Mouse (Mus musculus): ENCODE measurements around the gene Ltbp1. TPM values are rescaled to one million over a fixed set of nuclear protein-coding genes. Genes with fewer than 3 reads are reported as not detected.

Ltbp1 gene
- polyA plus RNA-seq, 1 experiment from 2014 or later, result 2.5 TPM

DNA sequence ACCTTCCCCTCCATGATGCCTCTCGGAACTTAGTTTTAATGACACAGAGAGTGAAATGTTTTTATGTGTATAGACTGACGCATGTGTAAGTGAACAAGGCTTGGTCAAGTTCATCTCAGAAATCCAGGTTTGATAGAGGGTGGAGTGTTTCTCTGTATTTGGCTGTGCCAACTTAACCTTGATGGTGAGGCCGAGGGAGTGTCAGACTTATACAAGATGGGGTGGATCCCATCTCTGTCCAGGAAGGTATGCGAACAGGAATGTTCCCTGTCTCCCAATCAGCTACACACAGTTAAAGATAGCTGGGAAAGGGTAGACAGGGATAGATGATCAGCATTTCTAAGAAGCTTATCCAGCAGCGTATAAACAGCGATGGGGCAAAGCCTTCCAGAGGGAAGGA, 153.0 kb downstream of the Ltbp1 start:
- no peaks in the 10 kb centered on the region for H3K36me3 ChIP-seq (ENCODE audit: control insufficient read depth, insufficient read depth, low read length)
- ATAC-seq (ENCODE audit: low FRiP score, low TSS enrichment) (no peak), DNase-seq (no peak)
- H3K4me1 ChIP-seq (ENCODE audit: control insufficient read depth, insufficient read depth, low read length), result no peaks in the 10 kb centered on the region
- H3K27ac ChIP-seq (replicated peaks; ENCODE audit: low read depth, low read length), result no peak overlapping the region
- H3K9me3 ChIP-seq (ENCODE audit: control insufficient read depth, low read length), result no peaks in the 10 kb centered on the region
- H3K4me3 ChIP-seq (replicated peaks; ENCODE audit: low read depth, low read length), result no peak overlapping the region
- WGBS, result 75% methylated on average over 6 of the region's 6 CpGs
- H3K9ac ChIP-seq (replicated peaks; ENCODE audit: low read length), result no peak overlapping the region
- H3K27me3 ChIP-seq (ENCODE audit: control insufficient read depth, insufficient read depth, low read length), result no peaks in the 10 kb centered on the region
- H3K4me2 ChIP-seq (ENCODE audit: low read length), result no peak overlapping the region

DNA sequence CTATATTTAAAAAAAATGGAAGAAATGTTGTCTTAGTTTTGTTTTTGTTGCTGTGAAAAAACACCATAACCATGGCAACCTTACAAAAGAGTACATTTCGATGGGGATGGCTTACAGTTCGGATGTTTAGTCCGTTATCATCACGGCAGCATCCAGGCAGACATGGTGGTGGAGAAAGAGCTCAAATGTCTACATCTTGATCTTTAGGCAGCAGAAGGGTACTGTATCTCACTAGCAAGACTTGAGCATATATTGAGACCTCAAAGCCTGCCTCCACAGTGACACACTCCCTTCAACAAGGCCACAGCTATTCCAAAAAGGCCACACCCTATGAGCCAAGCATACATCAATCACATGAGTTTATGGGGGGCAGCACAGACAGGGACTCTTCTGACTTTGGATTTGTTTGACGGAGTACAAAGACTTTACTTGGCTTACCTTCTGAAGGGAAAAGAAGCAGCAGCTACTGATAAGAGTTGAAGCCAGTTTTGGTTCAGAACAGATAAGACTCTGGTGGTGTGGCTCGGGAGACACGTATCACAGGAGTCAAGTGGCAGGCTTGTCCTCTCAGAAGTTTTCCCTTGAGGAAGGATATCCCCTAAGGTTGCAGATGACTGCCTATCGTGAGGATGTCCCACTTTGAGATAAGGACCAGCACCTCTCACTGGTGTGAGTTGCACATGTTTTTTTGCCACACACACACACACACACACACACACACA, 153.9 kb downstream of the Ltbp1 start:
- Histone ChIP-seq H3K4me1 (ENCODE audit: control insufficient read depth, insufficient read depth, low read length) (no peaks in the 10 kb centered on the region), H3K4me3 (replicated peaks; ENCODE audit: low read depth, low read length) (no peak overlapping the region), H3K36me3 (ENCODE audit: control insufficient read depth, insufficient read depth, low read length) (no peaks in the 10 kb centered on the region), H3K9me3 (ENCODE audit: control insufficient read depth, low read length) (no peaks in the 10 kb centered on the region), H3K27ac (replicated peaks; ENCODE audit: low read depth, low read length) (no peak overlapping the region), H3K27me3 (ENCODE audit: control insufficient read depth, insufficient read depth, low read length) (no peaks in the 10 kb centered on the region), H3K4me2 (ENCODE audit: low read length) (no peak overlapping the region), H3K9ac (replicated peaks; ENCODE audit: low read length) (no peak overlapping the region)
- ATAC-seq (ENCODE audit: low FRiP score, low TSS enrichment) (no peak), DNase-seq (no peak)
- WGBS, result 94% methylated on average over 8 of the region's 8 CpGs

DNA sequence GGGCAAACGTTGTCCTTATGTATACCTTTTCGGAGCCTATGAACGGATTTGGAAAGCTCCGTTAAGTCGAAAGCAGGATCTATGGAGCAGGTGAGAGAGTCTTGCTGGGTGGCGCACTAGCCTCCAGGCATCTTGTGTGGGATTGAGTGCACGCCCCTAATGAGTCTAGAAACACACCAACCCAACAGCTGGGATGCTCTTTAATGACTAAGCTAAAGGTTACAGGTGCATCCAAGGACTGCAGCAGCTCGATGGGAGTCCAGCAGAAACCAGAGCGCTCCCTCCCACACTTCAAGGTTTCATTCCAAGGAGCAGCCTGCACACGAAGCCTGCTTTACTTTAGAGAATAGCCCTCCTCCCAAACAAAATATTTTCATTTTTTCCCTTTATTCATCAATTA, 155.7 kb downstream of the Ltbp1 start:
- Histone ChIP-seq H3K4me1 (ENCODE audit: control insufficient read depth, insufficient read depth, low read length) (no peaks in the 10 kb centered on the region), H3K4me3 (replicated peaks; ENCODE audit: low read depth, low read length) (no peak overlapping the region), H3K9ac (replicated peaks; ENCODE audit: low read length) (no peak overlapping the region), H3K4me2 (ENCODE audit: low read length) (no peak overlapping the region), H3K36me3 (ENCODE audit: control insufficient read depth, insufficient read depth, low read length) (no peaks in the 10 kb centered on the region), H3K27me3 (ENCODE audit: control insufficient read depth, insufficient read depth, low read length) (no peaks in the 10 kb centered on the region), H3K9me3 (ENCODE audit: control insufficient read depth, low read length) (no peaks in the 10 kb centered on the region), H3K27ac (replicated peaks; ENCODE audit: low read depth, low read length) (no peak overlapping the region)
- DNase-seq, result no peak
- no peak for ATAC-seq (ENCODE audit: low FRiP score, low TSS enrichment)
- 91% methylated on average over 10 of the region's 10 CpGs for WGBS

DNA sequence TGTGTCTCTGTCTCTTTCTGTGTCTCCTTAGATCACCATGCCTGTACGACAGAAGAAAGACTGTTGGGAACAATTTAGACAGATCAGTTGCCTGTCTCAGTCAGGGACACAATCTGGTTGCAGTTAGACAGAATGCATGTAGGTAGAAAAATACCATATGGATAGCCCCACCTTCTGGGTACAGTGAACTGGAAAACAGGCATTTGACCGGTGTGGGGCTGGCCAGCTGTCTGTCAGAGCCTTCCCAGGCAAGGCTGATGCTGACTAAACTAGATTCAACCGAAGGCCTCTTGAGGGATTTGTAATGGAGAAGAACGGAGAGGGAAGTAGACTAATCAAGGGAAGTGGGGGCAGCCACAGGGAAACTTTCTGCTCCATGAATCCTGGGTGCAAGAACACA, 156.6 kb downstream of the Ltbp1 start:
- WGBS, result 90% methylated on average over 4 of the region's 4 CpGs
- DNase-seq, result no peak

DNA sequence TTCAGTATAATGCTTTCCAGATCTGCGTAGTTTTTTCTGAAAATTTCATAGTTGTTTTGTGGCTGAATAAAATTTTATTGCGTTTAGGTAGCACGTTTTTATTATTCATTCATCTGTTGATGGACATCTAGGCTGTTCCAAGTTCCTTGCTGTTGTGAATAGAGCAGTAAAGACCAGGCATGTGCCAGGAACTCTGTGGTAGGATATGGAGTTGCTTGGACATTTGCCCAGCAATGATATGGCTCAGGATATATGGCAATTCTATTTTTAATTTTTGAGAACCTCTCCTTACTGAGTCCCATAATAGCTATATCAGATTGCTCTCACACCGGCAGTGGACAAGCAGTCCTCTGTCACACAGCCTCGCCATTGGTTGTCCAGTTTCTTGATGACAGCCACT, 159.2 kb downstream of the Ltbp1 start:
- H3K4me3 ChIP-seq (replicated peaks; ENCODE audit: low read depth, low read length), result no peak overlapping the region
- H3K9ac ChIP-seq (replicated peaks; ENCODE audit: low read length), result no peak overlapping the region
- no peak overlapping the region for H3K27ac ChIP-seq (replicated peaks; ENCODE audit: low read depth, low read length)
- WGBS, result 92% methylated on average over 5 of the region's 5 CpGs
- H3K4me2 ChIP-seq (ENCODE audit: low read length), result no peak overlapping the region
- no peaks in the 10 kb centered on the region for H3K36me3 ChIP-seq (ENCODE audit: control insufficient read depth, insufficient read depth, low read length)
- no peaks in the 10 kb centered on the region for H3K27me3 ChIP-seq (ENCODE audit: control insufficient read depth, insufficient read depth, low read length)
- no peak for DNase-seq
- ATAC-seq (ENCODE audit: low FRiP score, low TSS enrichment), result no peak
- no peaks in the 10 kb centered on the region for H3K9me3 ChIP-seq (ENCODE audit: control insufficient read depth, low read length)
- H3K4me1 ChIP-seq (ENCODE audit: control insufficient read depth, insufficient read depth, low read length), result no peaks in the 10 kb centered on the region

More for the DNA sequence above, 156.6 kb downstream of the Ltbp1 start:
- H3K36me3 ChIP-seq (ENCODE audit: control insufficient read depth, insufficient read depth, low read length), result no peaks in the 10 kb centered on the region
- H3K27me3 ChIP-seq (ENCODE audit: control insufficient read depth, insufficient read depth, low read length), result no peaks in the 10 kb centered on the region
- no peak overlapping the region for H3K27ac ChIP-seq (replicated peaks; ENCODE audit: low read depth, low read length)
- ATAC-seq (ENCODE audit: low FRiP score, low TSS enrichment), result no peak
- H3K9ac ChIP-seq (replicated peaks; ENCODE audit: low read length), result no peak overlapping the region
- H3K9me3 ChIP-seq (ENCODE audit: control insufficient read depth, low read length), result no peaks in the 10 kb centered on the region
- H3K4me1 ChIP-seq (ENCODE audit: control insufficient read depth, insufficient read depth, low read length), result no peaks in the 10 kb centered on the region
- no peak overlapping the region for H3K4me3 ChIP-seq (replicated peaks; ENCODE audit: low read depth, low read length)
- no peak overlapping the region for H3K4me2 ChIP-seq (ENCODE audit: low read length)

DNA sequence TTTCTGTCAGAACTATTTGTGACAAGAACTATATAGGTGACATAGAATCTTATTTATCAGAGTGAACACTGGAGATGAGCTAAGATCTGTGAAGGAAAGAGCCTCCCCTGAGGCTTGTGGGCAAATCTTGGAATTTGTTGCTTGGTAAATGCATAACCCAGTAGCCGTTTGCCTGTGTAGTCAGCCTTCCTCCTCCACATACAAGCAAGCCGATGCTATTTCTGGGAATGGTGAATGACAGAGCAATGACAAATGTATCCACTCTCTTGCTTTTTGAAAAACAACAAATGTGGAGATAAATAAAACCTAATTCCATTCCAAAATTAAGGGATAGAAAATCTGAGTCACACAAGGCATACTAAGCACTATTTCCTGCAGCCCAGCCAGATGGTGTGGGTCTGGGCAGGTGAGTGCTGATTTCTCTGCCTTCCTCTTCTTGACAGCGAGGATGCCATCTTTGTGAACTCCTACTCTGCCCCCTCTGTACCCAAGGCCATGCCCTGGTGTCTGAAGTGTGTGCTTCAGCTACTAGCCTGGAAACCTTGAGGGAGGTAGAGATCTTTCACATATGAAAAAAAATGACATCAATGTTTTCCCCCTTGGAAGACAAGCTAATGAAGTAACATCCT, 163.3 kb downstream of the Ltbp1 start:
- no peak for DNase-seq
- no peak for ATAC-seq (ENCODE audit: low FRiP score, low TSS enrichment)
- no peak overlapping the region for H3K27ac ChIP-seq (replicated peaks; ENCODE audit: low read depth, low read length)
- H3K27me3 ChIP-seq (ENCODE audit: control insufficient read depth, insufficient read depth, low read length), result no peaks in the 10 kb centered on the region
- no peak overlapping the region for H3K9ac ChIP-seq (replicated peaks; ENCODE audit: low read length)
- no peak overlapping the region for H3K4me2 ChIP-seq (ENCODE audit: low read length)
- WGBS, result 89% methylated on average over 3 of the region's 3 CpGs
- no peak overlapping the region for H3K4me3 ChIP-seq (replicated peaks; ENCODE audit: low read depth, low read length)
- no peaks in the 10 kb centered on the region for H3K9me3 ChIP-seq (ENCODE audit: control insufficient read depth, low read length)
- H3K36me3 ChIP-seq (ENCODE audit: control insufficient read depth, insufficient read depth, low read length), result no peaks in the 10 kb centered on the region
- no peaks in the 10 kb centered on the region for H3K4me1 ChIP-seq (ENCODE audit: control insufficient read depth, insufficient read depth, low read length)

DNA sequence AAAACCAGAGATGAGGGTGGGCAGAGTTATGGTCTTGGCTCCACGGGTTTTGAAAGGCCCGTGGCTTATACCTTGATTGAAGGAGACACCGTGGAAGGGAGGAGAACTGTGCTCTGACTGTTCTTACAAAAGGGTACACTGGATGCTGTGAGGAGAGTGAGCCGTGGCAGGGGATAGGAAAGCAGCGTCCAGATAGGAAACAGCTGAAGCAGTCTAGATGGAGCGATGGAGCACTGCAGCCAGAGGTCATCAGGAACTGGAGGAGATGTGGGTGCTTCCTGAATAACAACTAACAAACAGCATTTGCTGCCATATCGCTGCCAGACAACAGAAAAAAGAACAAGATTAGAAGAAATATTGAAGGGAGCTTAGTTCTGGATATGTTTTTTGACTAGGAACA, 166.3 kb downstream of the Ltbp1 start:
- no peak for ATAC-seq (ENCODE audit: low FRiP score, low TSS enrichment)
- WGBS, result 90% methylated on average over 7 of the region's 7 CpGs
- H3K27me3 ChIP-seq (ENCODE audit: control insufficient read depth, insufficient read depth, low read length), result no peaks in the 10 kb centered on the region

DNA sequence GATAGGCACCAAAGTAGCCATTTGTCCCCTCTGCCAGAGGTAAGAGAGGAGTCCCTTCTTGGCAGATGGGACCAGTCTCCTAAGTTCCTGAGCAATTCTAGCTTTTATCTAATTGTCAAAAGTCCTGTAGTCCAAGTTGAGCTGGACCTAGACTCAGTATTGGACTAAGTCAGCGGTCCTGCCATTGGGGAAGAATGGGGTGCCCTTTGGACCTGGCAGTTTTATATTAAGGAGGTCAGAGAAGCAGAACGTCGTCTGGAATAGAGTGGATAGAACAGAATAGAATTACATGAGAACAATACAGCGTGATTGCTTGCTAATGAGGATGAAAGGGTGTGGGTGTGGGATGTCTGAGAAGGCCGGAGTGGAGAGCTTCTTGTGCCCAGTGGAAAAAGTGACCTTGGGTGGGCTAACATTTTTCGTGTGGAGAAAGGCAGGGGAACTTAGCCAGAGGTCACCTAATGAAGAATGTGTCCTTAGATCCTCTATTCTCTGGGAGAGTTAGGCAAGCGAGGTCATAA, 167.4 kb downstream of the Ltbp1 start:
- no peak overlapping the region for H3K27ac ChIP-seq (replicated peaks; ENCODE audit: low read depth, low read length)
- H3K4me3 ChIP-seq (replicated peaks; ENCODE audit: low read depth, low read length), result no peak overlapping the region
- no peaks in the 10 kb centered on the region for H3K27me3 ChIP-seq (ENCODE audit: control insufficient read depth, insufficient read depth, low read length)
- no peak overlapping the region for H3K4me2 ChIP-seq (ENCODE audit: low read length)
- no peak for DNase-seq
- H3K9ac ChIP-seq (replicated peaks; ENCODE audit: low read length), result no peak overlapping the region
- no peaks in the 10 kb centered on the region for H3K9me3 ChIP-seq (ENCODE audit: control insufficient read depth, low read length)
- WGBS, result 81% methylated on average over 7 of the region's 7 CpGs
- no peak for ATAC-seq (ENCODE audit: low FRiP score, low TSS enrichment)
- no peaks in the 10 kb centered on the region for H3K36me3 ChIP-seq (ENCODE audit: control insufficient read depth, insufficient read depth, low read length)
- H3K4me1 ChIP-seq (ENCODE audit: control insufficient read depth, insufficient read depth, low read length), result no peaks in the 10 kb centered on the region

More for the DNA sequence above, 166.3 kb downstream of the Ltbp1 start:
- Histone ChIP-seq H3K4me1 (ENCODE audit: control insufficient read depth, insufficient read depth, low read length) (no peaks in the 10 kb centered on the region), H3K4me2 (ENCODE audit: low read length) (no peak overlapping the region), H3K9ac (replicated peaks; ENCODE audit: low read length) (no peak overlapping the region), H3K9me3 (ENCODE audit: control insufficient read depth, low read length) (no peaks in the 10 kb centered on the region), H3K4me3 (replicated peaks; ENCODE audit: low read depth, low read length) (no peak overlapping the region), H3K27ac (replicated peaks; ENCODE audit: low read depth, low read length) (no peak overlapping the region), H3K36me3 (ENCODE audit: control insufficient read depth, insufficient read depth, low read length) (no peaks in the 10 kb centered on the region)
- DNase-seq, result no peak

DNA sequence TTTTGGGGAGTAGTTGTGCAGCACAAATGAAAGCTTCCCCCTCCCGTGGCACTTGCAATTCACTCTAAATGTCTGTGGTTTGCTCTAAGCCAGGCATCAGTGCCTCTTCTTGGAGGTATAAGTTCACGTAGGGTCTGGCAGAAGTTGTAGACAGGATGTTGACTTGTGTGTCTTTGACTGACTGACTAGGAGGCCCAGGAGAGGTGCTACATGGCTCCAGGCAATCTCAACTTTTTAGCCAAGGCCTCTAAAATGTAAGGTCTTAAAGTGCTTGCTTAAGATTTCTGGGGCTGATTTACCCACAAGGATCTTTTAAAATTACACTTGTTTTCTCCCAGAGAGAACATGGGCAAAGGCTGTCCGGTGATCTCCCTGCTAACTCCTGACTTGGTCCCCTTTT, 169.1 kb downstream of the Ltbp1 start:
- H3K4me3 ChIP-seq (replicated peaks; ENCODE audit: low read depth, low read length), result no peak overlapping the region
- no peaks in the 10 kb centered on the region for H3K36me3 ChIP-seq (ENCODE audit: control insufficient read depth, insufficient read depth, low read length)
- H3K27me3 ChIP-seq (ENCODE audit: control insufficient read depth, insufficient read depth, low read length), result no peaks in the 10 kb centered on the region
- no peak overlapping the region for H3K9ac ChIP-seq (replicated peaks; ENCODE audit: low read length)
- ATAC-seq (ENCODE audit: low FRiP score, low TSS enrichment) (no peak), DNase-seq (no peak)
- H3K27ac ChIP-seq (replicated peaks; ENCODE audit: low read depth, low read length), result no peak overlapping the region
- H3K4me1 ChIP-seq (ENCODE audit: control insufficient read depth, insufficient read depth, low read length), result no peaks in the 10 kb centered on the region
- H3K9me3 ChIP-seq (ENCODE audit: control insufficient read depth, low read length), result no peaks in the 10 kb centered on the region
- WGBS, result 88% methylated on average over 3 of the region's 3 CpGs
- no peak overlapping the region for H3K4me2 ChIP-seq (ENCODE audit: low read length)

Measured in midbrain, embryonic 14.5 days (tissue).